Mouse (Mus musculus): ENCODE measurements around the gene Hist1h2bk.
"Not testable (repeated sequence)": the region's sequence is repeated elsewhere in the genome, so short reads cannot be mapped to it uniquely, and the experiment has no call there.

The Hist1h2bk gene

GRCm38 (mm10) chr13:22040464-22041141 is 4.9 kb downstream of the Hist1h2bk start:
- no peak for DNase-seq (ENCODE audit: low spot score in 2 of 2)

GRCm38 (mm10) chr13:22041142-22041536 is 5.5 kb downstream of the Hist1h2bk start, which contains the start of gene Hist1h4i:
Gene Hist1h4i, minus strand, starts transcription at chr13:22041362.
- DNase-seq (ENCODE audit: low spot score in 2 of 2): peak; percentile 95

- DNase-seq (ENCODE audit: low spot score in 2 of 2): no peak
Measured at GRCm38 (mm10) chr13:22041651-22042567, 6.2 kb downstream of the Hist1h2bk start.

- peak; percentile 97 to 98 for DNase-seq (ENCODE audit: low spot score in 2 of 2)
Measured at GRCm38 (mm10) chr13:22042568-22043502, 7.2 kb downstream of the Hist1h2bk start, which contains the start of the genes Hist1h2ag and Hist1h2bj. Gene Hist1h2ag, minus strand, starts transcription at chr13:22042944. Gene Hist1h2bj, plus strand, starts transcription at chr13:22043214.

DNA sequence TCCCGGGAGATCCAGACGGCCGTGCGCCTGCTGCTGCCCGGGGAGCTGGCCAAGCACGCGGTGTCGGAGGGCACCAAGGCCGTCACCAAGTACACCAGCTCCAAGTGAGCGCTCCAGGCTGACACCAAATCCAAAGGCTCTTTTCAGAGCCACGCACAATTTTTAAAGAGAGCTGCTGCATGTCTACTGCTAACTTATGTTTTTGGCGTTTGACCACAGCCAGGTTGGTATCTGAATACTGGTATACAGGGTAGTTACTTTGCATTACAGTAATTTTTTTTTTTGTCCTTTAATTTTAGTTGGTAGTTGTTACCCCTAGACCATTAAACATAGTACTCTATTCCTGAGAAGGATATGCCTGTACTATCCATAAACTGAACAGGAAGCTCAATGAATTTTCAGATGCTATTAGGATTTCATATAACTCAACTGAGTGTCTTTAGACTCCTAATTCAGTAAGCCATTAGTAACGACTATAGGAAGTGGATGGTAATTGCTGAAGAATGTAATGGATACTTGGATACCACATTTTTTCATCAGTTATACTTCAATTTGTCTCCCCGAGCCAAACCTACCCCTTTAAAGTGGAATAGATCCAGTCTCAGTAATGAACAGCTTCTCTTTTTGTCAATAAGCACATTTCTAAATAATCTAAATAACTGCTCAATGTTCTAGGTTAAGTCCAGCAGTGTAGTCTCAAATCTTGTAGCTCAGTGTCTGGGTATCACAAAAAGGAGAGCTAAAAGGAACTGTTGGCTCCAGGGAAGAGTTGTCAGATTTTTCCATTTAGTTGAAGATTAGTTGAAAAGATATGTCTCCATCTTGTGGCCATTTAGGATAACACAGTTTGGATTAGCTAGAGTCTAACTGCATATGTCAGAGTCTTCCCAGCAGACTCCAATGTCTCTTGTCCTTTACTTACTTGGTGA is 8.1 kb downstream of the Hist1h2bk start:
- DNase-seq (ENCODE audit: low spot score in 2 of 2): no peak

- DNase-seq (ENCODE audit: low spot score in 2 of 2): no peak
Measured at GRCm38 (mm10) chr13:22044432-22045155, 8.9 kb downstream of the Hist1h2bk start.

- DNase-seq (ENCODE audit: low spot score in 2 of 2): no peak
Measured at GRCm38 (mm10) chr13:22045311-22045710, 9.6 kb downstream of the Hist1h2bk start.

GRCm38 (mm10) chr13:22049041-22049440 is 13.4 kb downstream of the Hist1h2bk start:
- no peak for DNase-seq (ENCODE audit: low spot score in 2 of 2)

DNA sequence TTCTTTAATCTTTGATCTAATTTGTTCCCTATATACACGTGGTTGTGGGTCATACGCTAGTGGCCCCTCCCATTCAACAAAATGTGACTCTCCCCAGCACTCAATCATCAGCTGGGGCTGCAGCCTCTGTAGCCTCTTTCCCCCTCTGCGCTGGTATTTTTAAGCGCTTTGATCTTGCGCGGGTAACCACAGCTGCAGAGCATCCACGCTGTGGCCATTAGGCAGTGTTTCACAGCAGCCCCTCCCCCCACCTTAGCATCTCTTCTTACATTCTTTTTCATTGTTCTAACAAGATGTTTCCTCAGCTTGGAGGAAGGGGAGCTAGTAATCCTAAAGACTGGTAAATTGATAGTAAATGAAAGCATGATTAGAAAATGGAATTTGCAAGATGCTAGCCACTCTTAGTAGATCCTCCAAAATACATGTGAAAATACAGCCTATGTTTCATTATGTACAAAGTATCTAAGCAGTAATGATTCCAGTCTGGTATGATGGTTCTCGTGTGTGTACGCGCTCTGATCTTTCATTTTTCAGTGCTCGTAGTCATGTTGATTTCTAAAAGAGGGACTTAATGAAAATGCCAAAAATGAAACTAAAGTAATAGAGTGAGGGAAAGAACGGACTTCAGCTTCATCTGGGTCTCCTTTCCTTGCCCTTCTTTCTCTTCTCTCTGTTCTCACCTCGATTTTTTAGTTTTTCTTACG is 14.2 kb downstream of the Hist1h2bk start:
- no peak for DNase-seq (ENCODE audit: low spot score in 2 of 2)

- peak; percentile 88 for DNase-seq (ENCODE audit: low spot score in 2 of 2)
Measured at GRCm38 (mm10) chr13:22050591-22051522, 15.2 kb downstream of the Hist1h2bk start.

- DNase-seq (ENCODE audit: low spot score in 2 of 2): no peak
Measured at GRCm38 (mm10) chr13:22051523-22051859, 15.8 kb downstream of the Hist1h2bk start.

DNA sequence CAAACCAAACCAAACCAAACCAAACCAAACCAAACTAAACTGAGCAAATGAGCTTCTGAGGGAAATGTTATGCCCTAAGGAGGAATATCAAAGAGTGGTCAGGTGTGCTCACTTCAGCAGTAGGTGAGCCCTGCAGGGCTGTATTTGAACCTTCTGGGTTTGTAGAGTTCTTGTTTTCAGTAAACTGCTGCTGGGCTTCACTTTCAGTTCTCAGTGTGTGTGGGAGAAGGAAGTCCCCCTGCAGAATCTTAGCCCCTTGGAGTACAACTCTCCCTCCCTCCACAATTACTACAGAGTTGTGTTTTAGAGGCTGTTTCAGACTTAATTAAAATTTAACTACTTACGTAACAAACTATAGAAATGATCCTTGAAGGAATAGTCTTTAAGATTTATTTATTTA is 18.1 kb downstream of the Hist1h2bk start:
- no peak for DNase-seq (ENCODE audit: low spot score in 2 of 2)

DNA sequence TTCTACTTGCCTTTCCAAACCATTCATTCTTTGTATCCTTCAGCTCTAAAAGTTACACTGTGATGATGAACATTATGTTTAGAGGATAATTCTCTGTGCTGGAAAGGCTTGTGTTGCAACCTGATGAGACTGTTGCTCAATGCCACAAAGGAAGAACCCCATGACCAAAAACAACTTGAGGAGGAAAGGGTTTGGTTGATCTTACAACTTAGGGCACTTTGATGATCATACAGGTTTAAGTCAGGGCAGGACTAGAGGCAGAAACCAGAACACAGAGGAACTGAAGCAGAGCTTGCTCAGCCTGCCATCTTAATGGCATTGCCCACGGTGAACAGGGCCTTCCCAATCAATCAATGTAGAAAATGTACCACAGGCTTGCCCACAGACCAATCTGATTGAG is 25.8 kb downstream of the Hist1h2bk start:
- DNase-seq (ENCODE audit: low spot score in 2 of 2): no peak

- DNase-seq (ENCODE audit: low spot score in 2 of 2): no peak
Measured at GRCm38 (mm10) chr13:22063468-22063867, 27.8 kb downstream of the Hist1h2bk start.

DNA sequence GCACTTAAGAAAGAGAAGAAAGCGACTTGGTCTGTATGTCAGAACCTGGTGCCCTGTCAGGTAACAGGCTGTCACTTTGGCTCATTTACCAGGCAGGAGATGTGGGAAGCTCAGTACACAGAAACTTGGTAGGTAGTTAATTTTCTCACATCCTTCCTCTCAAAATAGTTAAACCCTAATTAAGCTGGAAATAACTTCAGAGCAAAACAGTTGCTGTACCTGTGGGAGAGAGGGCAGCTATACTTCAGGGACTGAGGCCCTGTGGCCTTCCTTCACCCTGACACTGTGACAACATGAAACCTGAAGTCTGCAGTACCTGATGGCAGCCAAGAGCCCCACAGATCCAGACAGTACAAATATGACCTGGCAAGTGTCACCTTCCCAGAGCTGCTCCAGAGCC is 48.5 kb downstream of the Hist1h2bk start, which contains the start of gene Vmn1r188:
Gene Vmn1r188 (plus strand): TSS at position 301 of the 400 bp plus-strand sequence.
- DNase-seq (ENCODE audit: low spot score in 2 of 2): not testable (repeated sequence)
